Mouse (Mus musculus) lung, adult 2 months (tissue): ENCODE measurements around the gene Kiz.

Experiments used
- CTCF ChIP-seq: fragments of 200-500 bp; IDR thresholded peaks from 2 replicates; pipeline ENCODE4 v1.5.1; 2011; ENCODE audit warnings: mild to moderate bottlenecking, low read length, control low read depth; ENCODE audit not compliant: insufficient read depth
- POLR2A ChIP-seq: fragments of 200-500 bp; IDR thresholded peaks from 2 replicates; pipeline ENCODE4 v1.6.1; 2011; ENCODE audit warnings: low read depth, mild to moderate bottlenecking, control low read depth, low read length, borderline replicate concordance; ENCODE audit errors: extremely low read depth

DNA sequence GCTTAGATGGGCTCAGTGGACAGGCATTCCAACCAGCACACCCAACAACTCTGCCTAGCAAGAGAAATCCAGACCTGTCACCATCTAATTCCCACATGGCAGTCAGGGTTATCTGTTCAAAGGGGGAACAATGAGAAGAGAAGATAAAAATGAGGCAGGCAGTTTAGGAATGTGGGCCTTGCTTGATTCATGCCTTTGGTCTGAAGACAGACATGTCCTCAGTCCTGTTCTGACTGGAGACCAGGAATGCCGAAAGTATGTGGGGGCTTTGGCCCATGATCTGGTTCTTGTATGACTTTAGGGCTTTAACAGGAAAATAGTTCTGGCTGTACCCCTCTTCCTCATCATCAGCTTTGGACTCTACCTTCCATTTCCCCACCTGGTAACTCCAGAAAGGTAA, 130.1 kb downstream of the Kiz start:
- TF ChIP-seq CTCF: no peak
- no peak for TF ChIP-seq POLR2A
